Mouse (Mus musculus): ENCODE data around the gene Cenpx. TPM values are rescaled to one million over a fixed set of nuclear protein-coding genes. Genes with fewer than 3 reads are reported as not detected.

Gene Cenpx
- total RNA-seq, 2 experiments from 2014 or later = 7.1 to 21.2 TPM

- no peak for ATAC-seq (replicated peaks; ENCODE audit: low FRiP score, poor library complexity, severe bottlenecking)
These were observed 46.9 kb downstream of the Cenpx start for GRCm38 (mm10) chr11:120666617-120667016.

GRCm38 (mm10) chr11:120665406-120665805, 48.1 kb downstream of the Cenpx start:
- ATAC-seq (replicated peaks; ENCODE audit: low FRiP score, poor library complexity, severe bottlenecking) = no peak

GRCm38 (mm10) chr11:120663714-120664113, 49.8 kb downstream of the Cenpx start:
- ATAC-seq (replicated peaks; ENCODE audit: low FRiP score, poor library complexity, severe bottlenecking) = no peak

DNA sequence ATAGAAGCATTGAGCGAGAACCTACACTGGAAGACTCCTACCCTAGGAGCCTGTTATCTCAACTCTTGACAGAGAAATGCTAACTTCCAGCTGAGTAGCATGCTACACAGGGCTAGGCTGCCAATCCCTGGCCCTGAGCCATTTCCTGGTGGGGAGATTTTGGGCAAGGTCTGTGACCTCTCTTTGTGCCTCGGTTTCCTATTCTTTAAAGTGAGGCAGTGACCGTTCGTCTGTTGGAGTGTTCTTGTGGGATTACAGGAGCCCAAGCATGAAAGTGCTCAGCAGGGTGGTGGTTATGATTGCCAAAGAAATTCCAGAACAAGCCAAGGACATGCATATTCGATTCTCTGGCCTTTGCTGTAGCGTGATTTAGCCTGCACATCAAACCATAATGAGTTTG, 50.8 kb downstream of the Cenpx start:
- ATAC-seq (replicated peaks; ENCODE audit: low FRiP score, poor library complexity, severe bottlenecking) = no peak

DNA sequence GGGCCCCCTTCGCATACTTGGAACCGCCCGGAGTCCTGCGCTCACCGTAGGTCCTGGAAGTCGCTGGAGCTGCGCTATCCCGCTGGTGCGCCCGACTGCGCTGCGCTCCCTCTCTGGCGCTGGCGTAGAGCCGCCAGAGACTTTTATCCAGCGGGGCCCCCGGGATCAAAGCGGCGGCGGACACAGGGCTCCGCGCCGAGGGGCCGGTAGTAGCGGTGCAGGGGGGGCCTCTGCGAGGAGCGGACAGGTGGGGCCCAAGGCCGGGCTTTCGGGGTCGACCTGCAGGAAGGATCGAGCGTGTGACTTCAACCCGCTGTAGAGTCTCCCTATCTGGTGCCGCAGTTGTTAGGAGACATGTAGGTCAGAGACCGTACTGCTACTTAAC, 52.5 kb downstream of the Cenpx start, which contains the start of gene Notum:
Notum (minus strand) TSS at position 100 of the 385 bp plus-strand sequence.
- ATAC-seq (replicated peaks; ENCODE audit: low FRiP score, poor library complexity, severe bottlenecking) = no peak

Other genes starting within 250 kb of the Cenpx start
- 13.8 and 22.0 TPM in 2 replicates for gene Arl16, start 246.1 kb downstream of the Cenpx start, total RNA-seq (2015; ENCODE audit: low replicate concordance)
- 3.8 and 16.7 TPM in 2 replicates for gene Arl16, start 246.1 kb downstream of the Cenpx start, total RNA-seq (2017; ENCODE audit: low replicate concordance)
- 10.8 and 17.6 TPM in 2 replicates for gene Mrpl12, start 229.1 kb downstream of the Cenpx start, total RNA-seq (2015; ENCODE audit: low replicate concordance)
- 11.6 and 13.7 TPM in 2 replicates for gene Mrpl12, start 229.1 kb downstream of the Cenpx start, total RNA-seq (2017; ENCODE audit: low replicate concordance)
- 7.2 and 17.6 TPM in 2 replicates for gene Slc25a10, start 221.9 kb downstream of the Cenpx start, total RNA-seq (2015; ENCODE audit: low replicate concordance)
- gene Slc25a10, start 221.9 kb downstream of the Cenpx start, total RNA-seq (2017; ENCODE audit: low replicate concordance) = 25.4 and 40.1 TPM in 2 replicates
- gene Gcgr, start 183.0 kb downstream of the Cenpx start, total RNA-seq (2015; ENCODE audit: low replicate concordance) = not detected in 2 replicates
- not detected in 2 replicates for gene Gcgr, start 183.0 kb downstream of the Cenpx start, total RNA-seq (2017; ENCODE audit: low replicate concordance)
- 19.8 and 23.5 TPM in 2 replicates for gene Mcrip1, start 164.0 kb downstream of the Cenpx start, total RNA-seq (2015; ENCODE audit: low replicate concordance)
- 1.7 and 5.6 TPM in 2 replicates for gene Mcrip1, start 164.0 kb downstream of the Cenpx start, total RNA-seq (2017; ENCODE audit: low replicate concordance)
- not detected in 2 replicates for gene Ppp1r27, start 162.6 kb downstream of the Cenpx start, total RNA-seq (2015; ENCODE audit: low replicate concordance)
- gene Ppp1r27, start 162.6 kb downstream of the Cenpx start, total RNA-seq (2017; ENCODE audit: low replicate concordance) = not detected in 2 replicates
- 101 and 104 TPM in 2 replicates for gene P4hb, start 140.5 kb downstream of the Cenpx start, total RNA-seq (2015; ENCODE audit: low replicate concordance)
- gene P4hb, start 140.5 kb downstream of the Cenpx start, total RNA-seq (2017; ENCODE audit: low replicate concordance) = 112 and 141 TPM in 2 replicates
- gene Arhgdia, start 132.1 kb downstream of the Cenpx start, total RNA-seq (2015; ENCODE audit: low replicate concordance) = 134 and 150 TPM in 2 replicates
- gene Arhgdia, start 132.1 kb downstream of the Cenpx start, total RNA-seq (2017; ENCODE audit: low replicate concordance) = 45.3 and 49.3 TPM in 2 replicates
- 72.9 and 87.2 TPM in 2 replicates for gene Alyref, start 115.4 kb downstream of the Cenpx start, total RNA-seq (2015; ENCODE audit: low replicate concordance)
- gene Alyref, start 115.4 kb downstream of the Cenpx start, total RNA-seq (2017; ENCODE audit: low replicate concordance) = 142 and 227 TPM in 2 replicates
- gene Anapc11, start 115.3 kb downstream of the Cenpx start, total RNA-seq (2015; ENCODE audit: low replicate concordance) = 28.1 and 35.0 TPM in 2 replicates
- gene Anapc11, start 115.3 kb downstream of the Cenpx start, total RNA-seq (2017; ENCODE audit: low replicate concordance) = 2.8 and 12.1 TPM in 2 replicates
- not detected in 2 replicates for gene Npb, start 105.3 kb downstream of the Cenpx start, total RNA-seq (2015; ENCODE audit: low replicate concordance)
- not detected in 2 replicates for gene Npb, start 105.3 kb downstream of the Cenpx start, total RNA-seq (2017; ENCODE audit: low replicate concordance)
- 13.3 and 14.7 TPM in 2 replicates for gene Pcyt2, start 95.8 kb downstream of the Cenpx start, total RNA-seq (2015; ENCODE audit: low replicate concordance)
- gene Pcyt2, start 95.8 kb downstream of the Cenpx start, total RNA-seq (2017; ENCODE audit: low replicate concordance) = 20.7 and 23.1 TPM in 2 replicates
- gene Sirt7, start 88.5 kb downstream of the Cenpx start, total RNA-seq (2015; ENCODE audit: low replicate concordance) = 59.9 and 61.3 TPM in 2 replicates
- 81.2 and 85.6 TPM in 2 replicates for gene Sirt7, start 88.5 kb downstream of the Cenpx start, total RNA-seq (2017; ENCODE audit: low replicate concordance)
- gene Mafg, start 80.1 kb downstream of the Cenpx start, total RNA-seq (2015; ENCODE audit: low replicate concordance) = 36.0 TPM in 2 replicates
- gene Mafg, start 80.1 kb downstream of the Cenpx start, total RNA-seq (2017; ENCODE audit: low replicate concordance) = 71.3 and 91.6 TPM in 2 replicates
- 2.1 TPM in 1 of 2 replicates, not detected in the other for gene Pycr1, start 70.0 kb downstream of the Cenpx start, total RNA-seq (2015; ENCODE audit: low replicate concordance)
- gene Pycr1, start 70.0 kb downstream of the Cenpx start, total RNA-seq (2017; ENCODE audit: low replicate concordance) = 1.1 TPM in 1 of 2 replicates, not detected in the other
- not detected in 2 replicates for gene Myadml2, start 65.6 kb downstream of the Cenpx start, total RNA-seq (2015; ENCODE audit: low replicate concordance)
- gene Myadml2, start 65.6 kb downstream of the Cenpx start, total RNA-seq (2017; ENCODE audit: low replicate concordance) = not detected in 2 replicates
- not detected in 2 replicates for gene Notum, start 52.6 kb downstream of the Cenpx start, total RNA-seq (2015; ENCODE audit: low replicate concordance)
- gene Notum, start 52.6 kb downstream of the Cenpx start, total RNA-seq (2017; ENCODE audit: low replicate concordance) = not detected in 2 replicates
- 33.1 and 41.4 TPM in 2 replicates for gene Aspscr1, start 40.8 kb downstream of the Cenpx start, total RNA-seq (2015; ENCODE audit: low replicate concordance)
- 46.0 and 59.7 TPM in 2 replicates for gene Aspscr1, start 40.8 kb downstream of the Cenpx start, total RNA-seq (2017; ENCODE audit: low replicate concordance)
- 3.4 and 6.1 TPM in 2 replicates for gene Lrrc45, start 187 bp upstream of the Cenpx start, total RNA-seq (2015; ENCODE audit: low replicate concordance)
- gene Lrrc45, start 187 bp upstream of the Cenpx start, total RNA-seq (2017; ENCODE audit: low replicate concordance) = 12.3 and 12.9 TPM in 2 replicates
- not detected in 2 replicates for gene Rac3, start 7.7 kb upstream of the Cenpx start, total RNA-seq (2015; ENCODE audit: low replicate concordance)
- gene Rac3, start 7.7 kb upstream of the Cenpx start, total RNA-seq (2017; ENCODE audit: low replicate concordance) = 1.3 and 3.5 TPM in 2 replicates
- gene Dcxr, start 13.5 kb upstream of the Cenpx start, total RNA-seq (2015; ENCODE audit: low replicate concordance) = 3.6 TPM in 1 of 2 replicates, not detected in the other
- 7.2 TPM in 1 of 2 replicates, not detected in the other for gene Dcxr, start 13.5 kb upstream of the Cenpx start, total RNA-seq (2017; ENCODE audit: low replicate concordance)
- gene Cbr2, start 18.4 kb upstream of the Cenpx start, total RNA-seq (2015; ENCODE audit: low replicate concordance) = 21.8 and 23.4 TPM in 2 replicates
- not detected in 2 replicates for gene Cbr2, start 18.4 kb upstream of the Cenpx start, total RNA-seq (2017; ENCODE audit: low replicate concordance)
- 3.2 and 12.6 TPM in 2 replicates for gene Hmga1b, start 49.1 kb upstream of the Cenpx start, total RNA-seq (2015; ENCODE audit: low replicate concordance)
- gene Hmga1b, start 49.1 kb upstream of the Cenpx start, total RNA-seq (2017; ENCODE audit: low replicate concordance) = 3.0 and 5.7 TPM in 2 replicates
- gene Rfng, start 70.5 kb upstream of the Cenpx start, total RNA-seq (2015; ENCODE audit: low replicate concordance) = 3.2 and 6.7 TPM in 2 replicates
- gene Rfng, start 70.5 kb upstream of the Cenpx start, total RNA-seq (2017; ENCODE audit: low replicate concordance) = 0.91 and 1.3 TPM in 2 replicates
- 31.4 and 39.0 TPM in 2 replicates for gene Gps1, start 70.5 kb upstream of the Cenpx start, total RNA-seq (2015; ENCODE audit: low replicate concordance)
- 17.6 and 19.9 TPM in 2 replicates for gene Gps1, start 70.5 kb upstream of the Cenpx start, total RNA-seq (2017; ENCODE audit: low replicate concordance)
- gene Dus1l, start 82.7 kb upstream of the Cenpx start, total RNA-seq (2015; ENCODE audit: low replicate concordance) = 46.1 and 62.0 TPM in 2 replicates
- gene Dus1l, start 82.7 kb upstream of the Cenpx start, total RNA-seq (2017; ENCODE audit: low replicate concordance) = 15.4 and 24.6 TPM in 2 replicates
- gene Fasn, start 110.8 kb upstream of the Cenpx start, total RNA-seq (2015; ENCODE audit: low replicate concordance) = 3.2 and 16.3 TPM in 2 replicates
- gene Fasn, start 110.8 kb upstream of the Cenpx start, total RNA-seq (2017; ENCODE audit: low replicate concordance) = 0.83 and 2.8 TPM in 2 replicates
- 6.7 and 11.2 TPM in 2 replicates for gene Ccdc57, start 219.1 kb upstream of the Cenpx start, total RNA-seq (2015; ENCODE audit: low replicate concordance)
- 12.1 and 13.5 TPM in 2 replicates for gene Ccdc57, start 219.1 kb upstream of the Cenpx start, total RNA-seq (2017; ENCODE audit: low replicate concordance)
- gene Slc16a3, start 234.7 kb upstream of the Cenpx start, total RNA-seq (2015; ENCODE audit: low replicate concordance) = 4.7 and 5.4 TPM in 2 replicates
- gene Slc16a3, start 234.7 kb upstream of the Cenpx start, total RNA-seq (2017; ENCODE audit: low replicate concordance) = 0.98 and 3.3 TPM in 2 replicates